Mouse (Mus musculus) ES-E14 (cell line): ENCODE results near the gene Guca1b. TPM values are rescaled to one million over a fixed set of nuclear protein-coding genes. Genes with fewer than 3 reads are reported as not detected.

Experiments
- DNase-seq: peaks from one replicate; pipeline ENCODE4 v3.0.0-alpha.2; 2013; ENCODE audit warnings: low read depth, low spot score
- H3K27ac ChIP-seq: 2 replicates; pipeline ENCODE4 v1.5.1; 2012; ENCODE audit warnings: low read depth, mild to moderate bottlenecking, low read length, moderate library complexity, mixed read lengths; ENCODE audit not compliant: poor library complexity, insufficient read depth, severe bottlenecking
- H3K36me3 ChIP-seq: 2 replicates; pipeline ENCODE4 v1.6.1; 2012; ENCODE audit warnings: mild to moderate bottlenecking, low read length, moderate library complexity, mixed read lengths; ENCODE audit not compliant: control insufficient read depth, poor library complexity, insufficient read depth, severe bottlenecking
- H3K4me1 ChIP-seq, 2 experiments: fragments of 150-350 bp in 1 of 2; sonication (generic) in 1 of 2; 2 replicates each; pipeline ENCODE4 v1.6.1; 2012; ENCODE audit warnings: low read length in 2 of 2, mild to moderate bottlenecking in 1 of 2, mixed read lengths in 1 of 2; ENCODE audit not compliant: control insufficient read depth in 2 of 2, insufficient read depth in 2 of 2, poor library complexity in 1 of 2
- H3K4me3 ChIP-seq, 2 experiments: fragments of 150-350 bp in 1 of 2; sonication (generic) in 1 of 2; 2 replicates each; pipeline ENCODE4 v1.5.1; 2012; ENCODE audit warnings: low read length in 2 of 2, low read depth in 1 of 2, mild to moderate bottlenecking in 1 of 2, mixed read lengths in 1 of 2; ENCODE audit not compliant: insufficient read depth in 1 of 2, poor library complexity in 1 of 2, severe bottlenecking in 1 of 2
- H3K9ac ChIP-seq: 2 replicates; pipeline ENCODE4 v1.6.1; 2012; ENCODE audit warnings: low read depth, mild to moderate bottlenecking, low read length, mixed read lengths; ENCODE audit not compliant: poor library complexity, insufficient read depth, severe bottlenecking
- H3K9me3 ChIP-seq: fragments of 150-350 bp; sonication (generic); 2 replicates; pipeline ENCODE4 v1.6.1; 2012; ENCODE audit warnings: low read depth, mild to moderate bottlenecking, low read length; ENCODE audit not compliant: control insufficient read depth, insufficient read depth
- CHD2 ChIP-seq: IDR thresholded peaks from 2 replicates; pipeline ENCODE4 v1.6.1; 2014; ENCODE audit warnings: mild to moderate bottlenecking, low read depth, low read length, inconsistent platforms
- HCFC1 ChIP-seq: IDR thresholded peaks from 2 replicates; pipeline ENCODE4 v1.6.1; 2012; ENCODE audit warnings: low read length, inconsistent platforms, borderline replicate concordance; ENCODE audit not compliant: insufficient read depth
- MAFK ChIP-seq: IDR thresholded peaks from 2 replicates; pipeline ENCODE4 v1.6.1; 2014; ENCODE audit warnings: mild to moderate bottlenecking, low read depth, low read length, inconsistent platforms; ENCODE audit not compliant: insufficient read depth
- ZC3H11A ChIP-seq: IDR thresholded peaks from 2 replicates; pipeline ENCODE4 v1.6.1; 2012; ENCODE audit warnings: low read depth, mild to moderate bottlenecking, inconsistent platforms, low read length, borderline replicate concordance
- ZNF384 ChIP-seq: IDR thresholded peaks from 2 replicates; pipeline ENCODE4 v1.6.1; 2012; ENCODE audit warnings: low read depth, low read length, inconsistent platforms
- in situ Hi-C, 2 experiments: fragments of 600-800 bp; cut with MboI; formaldehyde crosslinking; loops; one replicate each; pipeline ENCODE4 v1.15.1; 2025; ENCODE audit warnings: low sequenced_read_pairs in 2 of 2, inconsistent platforms in 1 of 2; ENCODE audit not compliant: unreplicated experiment in 2 of 2
- total RNA-seq: library from RNA; depleted of rRNA; stranded (reverse); fragments of 300-350 nt; gene quantifications from 2 replicates; pipeline ENCODE4 v1.2.3, GENCODE M21; 2012

Guca1b gene
- total RNA-seq, 1 experiment, result not detected

DNA sequence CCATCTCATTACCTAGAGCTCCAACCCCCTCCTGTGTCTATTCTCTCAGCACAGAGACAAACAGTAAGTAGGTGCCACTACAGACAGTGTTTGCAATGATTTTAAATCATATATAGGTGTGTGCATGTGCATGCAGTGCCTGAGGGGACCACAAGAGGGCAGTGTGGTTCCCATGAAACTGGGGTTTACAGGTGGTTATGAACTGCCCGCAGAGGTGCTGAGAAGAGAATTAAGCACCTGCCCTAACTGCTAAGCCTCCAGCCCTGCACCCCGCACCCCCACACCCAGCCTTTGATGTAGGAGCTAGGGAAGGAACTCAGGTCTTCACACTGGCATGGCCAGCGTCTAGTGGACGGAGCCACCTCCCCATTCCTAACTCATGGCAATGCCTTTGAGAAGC is 1.5 kb downstream of the Guca1b start:
- H3K9ac ChIP-seq, result no peak overlapping the region

DNA sequence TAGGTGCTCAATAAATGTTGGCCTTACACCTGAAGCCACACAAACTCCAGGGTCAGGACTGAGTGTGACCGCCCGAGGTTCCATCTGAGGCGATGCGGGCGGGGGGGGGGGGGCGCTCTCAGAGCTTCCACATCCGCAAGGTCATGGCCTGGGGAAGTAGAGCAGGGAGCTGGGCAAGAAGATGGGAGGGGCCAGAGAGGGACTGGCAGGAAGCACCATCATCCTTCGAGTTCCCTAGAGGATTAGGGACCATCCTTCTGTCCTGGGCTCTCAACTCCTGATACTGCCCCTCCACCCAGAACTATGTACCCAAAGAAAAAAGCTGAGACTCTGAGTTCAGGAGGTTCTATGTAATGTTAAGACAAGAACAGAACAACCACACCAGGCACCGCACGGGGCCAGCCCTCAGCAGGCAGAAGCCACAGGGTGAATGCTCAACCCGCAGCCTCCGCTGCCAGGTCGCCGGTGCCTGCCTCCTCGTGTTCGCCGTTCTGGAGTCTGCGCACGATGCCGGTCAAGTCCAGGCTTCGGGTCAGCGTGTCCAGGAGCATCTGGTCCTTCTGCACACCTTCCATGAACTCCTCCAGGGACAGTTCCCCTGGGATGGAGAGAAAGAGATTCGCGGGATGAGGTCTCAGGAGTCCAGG is 9.2 kb downstream of the Guca1b start:
- TF ChIP-seq MAFK, result no peak
- no peak for TF ChIP-seq HCFC1
- TF ChIP-seq CHD2, result no peak
- no peak for TF ChIP-seq ZC3H11A
- TF ChIP-seq ZNF384, result no peak
- Histone ChIP-seq H3K9me3 (no peaks in the 10 kb centered on the region), H3K4me3 (peak overlapping the region in 1 of 2 experiments; percentile 20; a peak in 1 of 4 replicates), H3K9ac (no peak overlapping the region), H3K4me1 (peaks cover 0 to 13% of the 10 kb centered on the region in 2 experiments; a peak in 2 of 4 replicates), H3K36me3 (no peaks in the 10 kb centered on the region), H3K27ac (no peak overlapping the region)
- in situ Hi-C loops, result no loop called here
- no peak for DNase-seq

More for the DNA sequence above, 1.5 kb downstream of the Guca1b start:
- Histone ChIP-seq H3K27ac (no peak overlapping the region), H3K9me3 (no peaks in the 10 kb centered on the region), H3K4me1 (0 out of 4 replicates have a peak, but pooled peaks cover 0 to 4% of the 10 kb centered on the region in 2 experiments), H3K36me3 (no peaks in the 10 kb centered on the region), H3K4me3 (no peak overlapping the region)
- peak; percentile 57 for DNase-seq
- no peak for TF ChIP-seq ZNF384
- TF ChIP-seq ZC3H11A, result peak; percentile 79
- in situ Hi-C loops, result no loop called here

DNA sequence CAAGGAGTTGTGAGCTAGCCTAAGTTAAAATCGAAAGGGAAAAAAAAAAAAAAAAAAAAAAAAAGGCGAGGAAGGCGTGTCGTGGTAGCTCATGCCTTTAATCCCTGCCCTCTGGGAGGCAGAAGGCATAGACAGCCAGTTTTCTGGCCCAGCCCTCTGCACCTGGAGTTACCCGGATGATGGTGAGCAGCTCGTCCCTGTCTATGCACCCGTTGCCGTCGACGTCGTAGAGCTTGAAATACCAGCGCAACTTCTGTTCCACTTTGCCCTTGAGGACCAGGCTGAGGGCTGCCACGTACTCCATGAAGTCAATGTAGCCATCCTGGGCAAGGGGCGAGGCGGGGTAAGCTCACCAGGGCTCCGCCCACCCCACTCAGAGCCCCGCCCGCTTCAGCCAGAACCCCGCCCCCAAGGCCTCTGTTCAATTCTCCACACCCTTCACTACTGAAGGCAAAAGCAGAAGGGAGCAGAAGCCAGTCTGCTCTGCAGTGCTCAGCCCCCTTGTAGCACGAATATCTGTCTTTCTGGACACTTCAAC is 10.3 kb downstream of the Guca1b start:
- H3K4me3 ChIP-seq, result peak overlapping the region; percentile 68 to 74

DNA sequence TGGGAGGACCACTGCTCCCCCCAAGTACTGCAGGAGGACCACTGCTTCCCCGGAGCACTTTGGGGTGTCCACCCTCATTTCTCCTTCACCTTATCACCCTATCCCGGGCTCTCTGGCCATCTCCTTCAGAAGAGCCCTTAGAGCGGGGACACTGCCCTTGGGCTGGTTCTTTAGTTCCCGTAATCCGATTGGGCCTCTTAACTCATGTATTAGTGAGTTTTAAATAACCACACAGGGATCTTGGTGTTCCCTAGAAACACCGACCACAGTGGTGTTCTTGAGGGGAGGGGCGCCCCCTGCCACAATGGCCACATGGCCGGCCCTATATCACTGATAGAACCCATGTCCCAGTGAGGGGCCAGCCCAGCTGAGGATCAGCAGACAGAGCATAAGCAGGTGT is 13.9 kb downstream of the Guca1b start:
- DNase-seq, result no peak
- Histone ChIP-seq H3K4me3 (no peak overlapping the region), H3K9ac (no peak overlapping the region), H3K36me3 (no peaks in the 10 kb centered on the region), H3K9me3 (no peaks in the 10 kb centered on the region), H3K27ac (no peak overlapping the region), H3K4me1 (peaks cover 0 to 11% of the 10 kb centered on the region in 2 experiments; a peak in 2 of 4 replicates)
- TF ChIP-seq CHD2, result no peak
- TF ChIP-seq ZC3H11A, result no peak
- no peak for TF ChIP-seq HCFC1
- no peak for TF ChIP-seq ZNF384
- no peak for TF ChIP-seq MAFK
- in situ Hi-C loops, result no loop called here

More for the DNA sequence above, 10.3 kb downstream of the Guca1b start:
- Histone ChIP-seq H3K9me3 (no peaks in the 10 kb centered on the region), H3K36me3 (no peaks in the 10 kb centered on the region), H3K4me1 (peaks cover 0 to 13% of the 10 kb centered on the region in 2 experiments; a peak in 2 of 4 replicates), H3K9ac (peak overlapping the region; percentile 51; the same call in 1 of the 2 replicates), H3K27ac (no peak overlapping the region)
- peak; percentile 70 for DNase-seq
- no peak for TF ChIP-seq CHD2
- peak; percentile 97 for TF ChIP-seq ZNF384
- in situ Hi-C loops, result no loop called here

DNA sequence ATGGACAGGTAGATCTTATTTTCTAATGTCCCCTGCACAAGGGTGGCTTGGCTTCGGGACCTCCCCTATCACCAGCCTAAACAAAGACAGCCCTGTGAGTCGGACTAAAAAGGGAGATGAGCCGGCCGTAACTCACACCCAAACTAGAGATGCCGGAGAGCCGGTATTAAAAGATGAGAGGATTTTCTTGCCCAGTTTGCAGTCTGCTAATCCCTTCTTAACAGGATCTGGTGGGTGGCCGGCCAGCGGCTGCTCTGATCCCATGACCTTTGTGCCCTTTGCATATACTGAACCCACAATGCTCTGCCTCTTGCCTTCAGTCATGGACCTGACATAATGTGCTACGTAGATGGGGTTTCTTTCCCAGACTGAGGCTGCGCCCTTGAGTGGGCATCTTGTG is 15.3 kb downstream of the Guca1b start, which contains the start of gene Guca1a:
Guca1a (minus strand) TSS at position 134 of the 400 bp plus-strand sequence.
- H3K36me3 ChIP-seq, result no peaks in the 10 kb centered on the region
- no peak for DNase-seq
- no peak within 1 kb of the TSS for H3K4me3 ChIP-seq
- H3K9me3 ChIP-seq, result no peaks in the 10 kb centered on the region
- H3K4me1 ChIP-seq, result 0 out of 4 replicates have a peak, but pooled peaks cover 0 to 5% of the 10 kb centered on the region in 2 experiments
- H3K9ac ChIP-seq, result no peak within 1 kb of the TSS
- in situ Hi-C loops, result no loop called here
- TF ChIP-seq ZNF384, result no peak
- no peak for TF ChIP-seq HCFC1
- H3K27ac ChIP-seq, result no peak within 1 kb of the TSS
